Mouse (Mus musculus): ENCODE measurements around the gene Pcdh15.

DNA sequence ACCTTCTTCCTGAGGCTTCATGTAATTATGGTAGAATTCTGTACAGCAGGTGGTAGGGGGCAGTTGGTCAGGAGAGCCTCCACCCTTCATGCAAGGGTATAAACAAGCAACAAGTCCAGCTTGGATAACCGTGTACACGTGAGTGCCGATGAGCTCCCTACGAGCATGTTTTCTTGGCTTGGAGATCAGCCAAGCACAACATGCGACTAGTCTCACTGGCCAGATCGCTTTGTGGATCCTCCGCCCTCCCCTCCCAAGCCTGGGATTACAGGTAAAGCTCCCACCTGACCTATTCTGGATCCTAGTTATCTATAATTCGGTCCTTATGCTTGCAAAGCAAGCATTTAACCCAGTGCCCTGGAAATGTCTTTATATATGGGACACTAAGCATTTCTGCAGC is 202.8 kb downstream of the Pcdh15 start:
- TF ChIP-seq CTCF (IDR thresholded peaks at IDR 0.05; ENCODE audit: borderline replicate concordance, insufficient read depth, low read length) = no peak
- no peak for TF ChIP-seq POLR2A (IDR thresholded peaks at IDR 0.05; ENCODE audit: low read depth, low read length)
